ENCODE assay signal across 10 mouse cellular contexts in the genomic region with DNA sequence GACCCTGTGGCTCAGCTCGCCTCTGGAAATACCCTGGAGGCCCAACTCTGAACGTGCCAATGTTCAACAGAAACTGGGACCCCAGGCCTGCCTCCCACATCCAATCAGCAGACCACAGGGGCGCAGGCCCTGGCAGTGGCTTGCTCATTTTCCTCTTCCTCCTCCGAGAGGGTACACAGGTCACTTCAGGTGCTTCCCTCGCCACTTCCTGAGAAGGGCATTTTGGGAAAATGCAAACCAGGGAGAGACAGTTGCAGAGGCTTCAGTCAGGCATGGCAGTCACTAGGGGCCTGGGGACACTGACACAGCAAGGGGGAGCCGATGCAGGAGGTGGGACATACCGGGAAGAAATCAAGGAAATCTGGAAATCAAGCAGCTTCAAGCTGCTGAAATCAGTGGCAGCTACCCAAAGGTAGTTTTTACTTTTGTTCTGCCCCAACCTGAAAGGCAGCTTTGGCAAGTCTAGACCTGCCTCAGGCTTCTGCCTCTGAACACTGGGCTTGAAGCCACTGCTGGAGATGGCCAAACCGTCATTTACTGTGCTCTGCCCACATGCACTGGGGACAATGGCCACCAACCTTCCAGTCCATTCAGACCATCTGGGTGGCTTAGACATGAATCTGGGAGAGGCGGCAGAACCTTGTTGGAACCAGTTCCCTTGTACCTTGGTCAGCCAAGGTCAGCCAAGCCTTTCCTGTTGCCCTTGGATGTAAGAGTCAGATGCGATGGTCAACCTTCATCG. TPM values are rescaled to one million over a fixed set of nuclear protein-coding genes. Genes with fewer than 3 reads are reported as not detected.
DNase-seq lines count a peak whose midpoint lies in the region; ATAC-seq and TF ChIP-seq lines count a peak whose summit lies in the region.
"Had no signal": no experiment of that assay in that cellular context is flagged by ENCODE, and none has a peak within 500 bp of the region (broad histone marks: within the 10 kb centered on the region; RNA-seq: fewer than 3 reads in every experiment).

No protein-coding gene starts in this region.

- H3K4me1 ChIP-seq in heart, embryonic 16.5 days (ENCODE audit: control insufficient read depth, insufficient read depth, low read length), result peaks cover 30% of the 10 kb centered on the region
- peaks cover 24 to 57% of the 10 kb centered on the region in 2 experiments for H3K4me1 ChIP-seq in CH12.LX (ENCODE audit: control insufficient read depth in 1 of 2, insufficient read depth in 2 of 2)
- H3K4me1 ChIP-seq in kidney, postnatal 0 days (replicated peaks; ENCODE audit: insufficient read depth, low read length), result peaks cover 10% of the 10 kb centered on the region; the same call in 1 of the 2 replicates

- in situ Hi-C loops in CH12.LX (cut with MboI; ENCODE audit: low pct_ligation_motif_present, low pct_unique_long_range_greater_than_20kb, low sequenced_read_pairs), result no loop called here

- peaks cover 6% of the 10 kb centered on the region; the same call in 1 of the 2 replicates for H3K36me3 ChIP-seq in heart, embryonic 16.5 days (ENCODE audit: control insufficient read depth, insufficient read depth)
- H3K36me3 ChIP-seq in CH12.LX (replicated peaks in 1 of 2; ENCODE audit: control insufficient read depth in 1 of 2, insufficient read depth in 1 of 2, low read length in 1 of 2), result peaks cover 0 to 43% of the 10 kb centered on the region in 2 experiments
- H3K36me3 ChIP-seq in kidney, postnatal 0 days (ENCODE audit: insufficient read depth, low read length), result no peaks in the 10 kb centered on the region

- no peak; the same call in 1 of the 2 replicates for TF ChIP-seq RAD21 in CH12.LX (IDR thresholded peaks at IDR 0.05; ENCODE audit: low read depth, low read length)

- H3K79me2 ChIP-seq in CH12.LX (replicated peaks; ENCODE audit: control insufficient read depth, extremely low read depth, insufficient read depth, poor library complexity, severe bottlenecking), result no peaks in the 10 kb centered on the region

- H3K9ac ChIP-seq in heart, embryonic 16.5 days (ENCODE audit: low read length), result peak overlapping the region; percentile 0; the same call in 1 of the 2 replicates
- H3K9ac ChIP-seq in CH12.LX (ENCODE audit: insufficient read depth, low read depth), result 0 out of 2 replicates have a peak overlapping the region, but pooled peaks have one; percentile 25
- H3K9ac ChIP-seq in kidney, postnatal 0 days (ENCODE audit: low read depth, low read length), result no peak overlapping the region

- no peak for TF ChIP-seq POLR2A in CH12.LX (IDR thresholded peaks at IDR 0.05; ENCODE audit: low read depth, low read length)

- H3K27me3 ChIP-seq in heart, embryonic 16.5 days (ENCODE audit: control insufficient read depth, insufficient read depth, low read length), result no peaks in the 10 kb centered on the region
- no peaks in the 10 kb centered on the region for H3K27me3 ChIP-seq in CH12.LX (replicated peaks)
- no peaks in the 10 kb centered on the region for H3K27me3 ChIP-seq in kidney, postnatal 0 days (ENCODE audit: insufficient read depth, low read length)

- peak in 1 of 2 experiments; percentile 4; a peak in 1 of 4 replicates for TF ChIP-seq CTCF in CH12.LX (conservative IDR thresholded peaks at IDR 0.05 in 1 of 2, IDR thresholded peaks at IDR 0.05 in 1 of 2; ENCODE audit: low read depth in 2 of 2, low read length in 2 of 2)
- TF ChIP-seq CTCF in kidney, postnatal 0 days (IDR thresholded peaks at IDR 0.05; ENCODE audit: low read depth), result no peak

- no peak overlapping the region for H3K4me2 ChIP-seq in heart, embryonic 16.5 days (ENCODE audit: low read depth, low read length)
- 0 out of 2 replicates have a peak overlapping the region, but pooled peaks have one; percentile 26 for H3K4me2 ChIP-seq in CH12.LX (ENCODE audit: insufficient read depth, low read depth, poor library complexity, severe bottlenecking)
- H3K4me2 ChIP-seq in kidney, postnatal 0 days (ENCODE audit: low read length), result no peak overlapping the region

- no peak overlapping the region for H3K4me3 ChIP-seq in heart, embryonic 16.5 days (ENCODE audit: low read length)
- H3K4me3 ChIP-seq in CH12.LX (replicated peaks in 1 of 3; ENCODE audit: low read depth in 2 of 3, low read length in 2 of 3, poor library complexity in 1 of 3), result no peak overlapping the region
- no peak overlapping the region for H3K4me3 ChIP-seq in kidney, postnatal 0 days (replicated peaks; ENCODE audit: low read depth, low read length)

- TF ChIP-seq EP300 in CH12.LX (IDR thresholded peaks at IDR 0.05; ENCODE audit: low read length), result peak; percentile 30

- no peaks in the 10 kb centered on the region for H3K9me3 ChIP-seq in heart, embryonic 16.5 days (replicated peaks; ENCODE audit: control insufficient read depth, low read length)
- H3K9me3 ChIP-seq in CH12.LX (replicated peaks; ENCODE audit: low read length), result no peaks in the 10 kb centered on the region
- H3K9me3 ChIP-seq in kidney, postnatal 0 days (replicated peaks; ENCODE audit: low read length), result no peaks in the 10 kb centered on the region

- no peak for ATAC-seq in heart, embryonic 16.5 days (replicated peaks; ENCODE audit: extremely low read depth, insufficient read depth, low FRiP score)
- ATAC-seq in kidney, postnatal 0 days (replicated peaks; ENCODE audit: low FRiP score, low read depth), result peak; percentile 35; the same call in 1 of the 2 replicates

- dilution Hi-C loops in CH12.LX (cut with MboI; ENCODE audit: extremely low pct_ligation_motif_present, extremely low pct_unique_long_range_greater_than_20kb, low sequenced_read_pairs), result no loop called here

- no peak for DNase-seq in heart, adult 9 months (ENCODE audit: low spot score in 2 of 2)
- no peak for DNase-seq in CH12.LX (ENCODE audit: extremely low read depth)
- peak; percentile 68 for DNase-seq in fat pad, adult 2 months (ENCODE audit: extremely low read depth, low read depth, low spot score)
- DNase-seq in kidney, postnatal 0 days (ENCODE audit: low spot score), result no peak
- no peak for DNase-seq in embryo, embryonic 10 days (ENCODE audit: low spot score)
- DNase-seq in cerebellum, postnatal 36 days, result no peak
- DNase-seq in layer of hippocampus, adult 18-20 months (ENCODE audit: low spot score in 2 of 2), result no peak
- DNase-seq: cerebellum, adult 8-10 months; spleen, adult 18-20 months had no signal

- 74% methylated on average over 11 of the region's 11 CpGs for WGBS in heart, embryonic 16.5 days
- WGBS in kidney, postnatal 0 days, result 63% methylated on average over 11 of the region's 11 CpGs

- H3K27ac ChIP-seq in heart, embryonic 16.5 days (ENCODE audit: low read length), result peak overlapping the region; percentile 19
- peak overlapping the region; percentile 33 for H3K27ac ChIP-seq in CH12.LX (ENCODE audit: insufficient read depth, low read depth)
- H3K27ac ChIP-seq in kidney, postnatal 0 days, result peak overlapping the region; percentile 76

TF ChIP-seq in CH12.LX, 34 proteins besides CTCF, POLR2A, EP300 and RAD21 (continues in another document):
- TF ChIP-seq BHLHE40 (IDR thresholded peaks at IDR 0.05; ENCODE audit: low read depth, low read length) (peak; percentile 78), ZMIZ1 (IDR thresholded peaks at IDR 0.05; ENCODE audit: low read depth, low read length) (no peak; the same call in 1 of the 2 replicates), KAT2A (IDR thresholded peaks at IDR 0.05; ENCODE audit: insufficient replicate concordance, low read length) (0 out of 2 replicates have a peak, but pooled peaks have one; percentile 42), MXI1 (IDR thresholded peaks at IDR 0.05; ENCODE audit: low read depth, low read length) (no peak), SMC3 (IDR thresholded peaks at IDR 0.05; ENCODE audit: low read depth, low read length) (no peak; the same call in 1 of the 2 replicates), SIN3A (IDR thresholded peaks at IDR 0.05; ENCODE audit: low read length) (no peak), MEF2A (IDR thresholded peaks at IDR 0.05; ENCODE audit: borderline replicate concordance, low read depth, low read length) (peak; percentile 68), NRF1 (IDR thresholded peaks at IDR 0.05; ENCODE audit: low read depth, low read length) (peak; percentile 56; the same call in 1 of the 2 replicates), NELFE (IDR thresholded peaks at IDR 0.05; ENCODE audit: low read depth, low read length) (no peak), ELF1 (IDR thresholded peaks at IDR 0.05; ENCODE audit: low read depth, low read length) (peak; percentile 63), MAFK (IDR thresholded peaks at IDR 0.05; ENCODE audit: insufficient replicate concordance, low read length) (no peak; the same call in 1 of the 2 replicates), MAZ (IDR thresholded peaks at IDR 0.05; ENCODE audit: low read depth, low read length) (0 out of 2 replicates have a peak, but pooled peaks have one; percentile 66), POLR2AphosphoS2 (IDR thresholded peaks at IDR 0.05; ENCODE audit: low read depth, low read length) (no peak), ZC3H11A (IDR thresholded peaks at IDR 0.05; ENCODE audit: low read depth, low read length) (no peak), TCF12 (IDR thresholded peaks at IDR 0.05; ENCODE audit: low read depth, low read length) (peak; percentile 62), MAX (IDR thresholded peaks at IDR 0.05; ENCODE audit: low read length) (no peak), ZKSCAN1 (IDR thresholded peaks at IDR 0.05; ENCODE audit: borderline replicate concordance, low read depth, low read length) (no peak), E2F4 (IDR thresholded peaks at IDR 0.05; ENCODE audit: insufficient replicate concordance, low read depth, low read length) (no peak), HCFC1 (IDR thresholded peaks at IDR 0.05; ENCODE audit: low read depth, low read length) (peak; percentile 38), ZNF384 (IDR thresholded peaks at IDR 0.05; ENCODE audit: low read depth, low read length) (no peak), CHD1 (IDR thresholded peaks at IDR 0.05; ENCODE audit: low read depth, low read length) (peak; percentile 98), PAX5 (IDR thresholded peaks at IDR 0.05; ENCODE audit: low read length) (no peak), UBTF (IDR thresholded peaks at IDR 0.05; ENCODE audit: low read depth, low read length) (no peak), TBP (conservative IDR thresholded peaks at IDR 0.05; ENCODE audit: low read depth, low read length) (no peak), MYC (IDR thresholded peaks at IDR 0.05; ENCODE audit: low read depth, low read length) (no peak), RCOR1 (conservative IDR thresholded peaks at IDR 0.05; ENCODE audit: low read depth, low read length) (peak; percentile 52; the same call in 1 of the 2 replicates), IRF4 (IDR thresholded peaks at IDR 0.05; ENCODE audit: low read depth, low read length) (peak; percentile 63)

RNA-seq across cellular contexts. Expression of gene Slc25a51, which starts 13.1 kb away (rescaled TPM):
- 71.5 and 75.9 TPM in 2 replicates for polyA plus RNA-seq in heart, embryonic 16.5 days (2015; fragmentation: Nextera tagmentation; extraction: Ambion mirVana)
- total RNA-seq in CH12.LX (2012; rRNA removed) (30.3 and 44.4 TPM in 2 replicates), CH12.LX (2014; rRNA removed) (37.1 and 44.7 TPM in 2 replicates)
- 26.3 and 27.6 TPM in 2 replicates for polyA plus RNA-seq in CH12.LX (2012; ENCODE audit: insufficient read length, low read depth)
- 62.9 and 70.3 TPM in 2 replicates for polyA plus RNA-seq in kidney, postnatal 0 days (2015; fragmentation: Nextera tagmentation; extraction: Ambion mirVana)
- 100 to 1,000 TPM; 131 to 133 TPM for total RNA-seq in layer of hippocampus, adult 18-20 months (2021)

Comparison
In these comparisons a context has a peak if more than half of its experiments do, and no peak if none do; other contexts are left out.
1. H3K27ac ChIP-seq: peak in every context shown above with its lines; median percentile 76 in kidney, postnatal 0 days; 33 in CH12.LX; 19 in heart, embryonic 16.5 days.